Mouse (Mus musculus): ENCODE results near the gene Slc4a10. TPM values are rescaled to one million over a fixed set of nuclear protein-coding genes. Genes with fewer than 3 reads are reported as not detected.

Slc4a10 gene
- polyA plus RNA-seq, 1 experiment, result not detected

GRCm38 (mm10) chr2:62331913-62332312 lies 285.7 kb downstream of the Slc4a10 start:
- TF ChIP-seq GATA1 (IDR thresholded peaks at IDR 0.05; ENCODE audit: low read length), result no peak

GRCm38 (mm10) chr2:62332465-62332864 lies 286.2 kb downstream of the Slc4a10 start:
- TF ChIP-seq GATA1 (IDR thresholded peaks at IDR 0.05; ENCODE audit: low read length), result no peak

GRCm38 (mm10) chr2:62334397-62335243 lies 288.4 kb downstream of the Slc4a10 start:
- TF ChIP-seq GATA1 (IDR thresholded peaks at IDR 0.05; ENCODE audit: low read length), result no peak

- no peak for TF ChIP-seq GATA1 (IDR thresholded peaks at IDR 0.05; ENCODE audit: low read length)
These were observed 290.8 kb downstream of the Slc4a10 start for GRCm38 (mm10) chr2:62337086-62337485.

GRCm38 (mm10) chr2:62339222-62339944 lies 293.1 kb downstream of the Slc4a10 start:
- no peak for TF ChIP-seq GATA1 (IDR thresholded peaks at IDR 0.05; ENCODE audit: low read length)

- TF ChIP-seq GATA1 (IDR thresholded peaks at IDR 0.05; ENCODE audit: low read length), result no peak
These were observed 294.9 kb downstream of the Slc4a10 start for GRCm38 (mm10) chr2:62341061-62341733.

- TF ChIP-seq GATA1 (IDR thresholded peaks at IDR 0.05; ENCODE audit: low read length), result no peak
These were observed 295.5 kb downstream of the Slc4a10 start for GRCm38 (mm10) chr2:62341734-62342128.

GRCm38 (mm10) chr2:62344367-62344766 lies 298.1 kb downstream of the Slc4a10 start:
- TF ChIP-seq GATA1 (IDR thresholded peaks at IDR 0.05; ENCODE audit: low read length), result no peak

GRCm38 (mm10) chr2:62346771-62347170 lies 300.5 kb downstream of the Slc4a10 start:
- no peak for TF ChIP-seq GATA1 (IDR thresholded peaks at IDR 0.05; ENCODE audit: low read length)

- no peak for TF ChIP-seq GATA1 (IDR thresholded peaks at IDR 0.05; ENCODE audit: low read length)
These were observed 301.5 kb downstream of the Slc4a10 start for GRCm38 (mm10) chr2:62347762-62348161.

- no peak for TF ChIP-seq GATA1 (IDR thresholded peaks at IDR 0.05; ENCODE audit: low read length)
These were observed 305.8 kb downstream of the Slc4a10 start for GRCm38 (mm10) chr2:62352035-62352434.

- no peak for TF ChIP-seq GATA1 (IDR thresholded peaks at IDR 0.05; ENCODE audit: low read length)
These were observed 309.5 kb downstream of the Slc4a10 start for GRCm38 (mm10) chr2:62355766-62356165.

- no peak for TF ChIP-seq GATA1 (IDR thresholded peaks at IDR 0.05; ENCODE audit: low read length)
These were observed 310.3 kb downstream of the Slc4a10 start for GRCm38 (mm10) chr2:62356606-62357005.

GRCm38 (mm10) chr2:62357259-62357658 lies 311.0 kb downstream of the Slc4a10 start:
- TF ChIP-seq GATA1 (IDR thresholded peaks at IDR 0.05; ENCODE audit: low read length), result no peak

- no peak for TF ChIP-seq GATA1 (IDR thresholded peaks at IDR 0.05; ENCODE audit: low read length)
These were observed 314.6 kb downstream of the Slc4a10 start for GRCm38 (mm10) chr2:62360872-62361271.

- TF ChIP-seq GATA1 (IDR thresholded peaks at IDR 0.05; ENCODE audit: low read length), result no peak
These were observed 315.3 kb downstream of the Slc4a10 start for GRCm38 (mm10) chr2:62361514-62361913.
